Mouse (Mus musculus) liver, embryonic 14.5 days (tissue): Measurements from ENCODE around the gene Sycn.

Source experiments
- CTCF ChIP-seq: IDR thresholded peaks from 2 replicates; pipeline ENCODE4 v1.5.1; 2016; ENCODE audit warnings: antibody characterized with exemption, low read depth, control low read depth
- EP300 ChIP-seq: IDR thresholded peaks from 2 replicates; pipeline ENCODE4 v1.6.1; 2016; ENCODE audit warnings: antibody characterized with exemption, low read depth

- TF ChIP-seq CTCF (no peak), EP300 (no peak)
Observed at GRCm38 (mm10) chr7:28492310-28492709, 48.4 kb upstream of the Sycn start.
